Comparison of ENCODE assay signal across 8 mouse cellular contexts in genomic region chr2:91725476-91725875, GRCm38 (mm10). TPM values are rescaled to one million over a fixed set of nuclear protein-coding genes. Genes with fewer than 3 reads are reported as not detected.
A peak's percentile ranks its signal among the peaks of the same experiment; 100 is the strongest.
DNase-seq lines count a peak whose midpoint lies in the region; ATAC-seq and TF ChIP-seq lines count a peak whose summit lies in the region.
"Not testable (repeated sequence)": the region's sequence is repeated elsewhere in the genome, so short reads cannot be mapped to it uniquely, and the experiment has no call there.

No protein-coding gene starts in this region.

- H3K27ac ChIP-seq in heart, embryonic 10.5 days; liver, embryonic 16.5 days (ENCODE audit: low read length): not testable (repeated sequence)
- peak overlapping the region; percentile 57 for H3K27ac ChIP-seq in liver, embryonic 12.5 days
- peak overlapping the region; percentile 38; the same call in 1 of the 2 replicates for H3K27ac ChIP-seq in spleen, adult 2 months (ENCODE audit: insufficient read depth, low read length)

- peak; percentile 26 for ATAC-seq in activated CD4-positive, CD25-positive, alpha-beta regulatory T cell, adult 4 months
- peak; percentile 51 for ATAC-seq in liver, embryonic 12.5 days
- not testable (repeated sequence) for ATAC-seq in liver, embryonic 16.5 days (ENCODE audit: low read depth)

- H3K4me1 ChIP-seq in heart, embryonic 10.5 days; liver, embryonic 16.5 days (ENCODE audit: control insufficient read depth, low read depth, low read length); spleen, adult 2 months (ENCODE audit: control insufficient read depth, insufficient read depth, insufficient read length): not testable (repeated sequence)
- peaks cover 19% of the 10 kb centered on the region for H3K4me1 ChIP-seq in liver, embryonic 12.5 days

- WGBS in heart, embryonic 10.5 days = 44% methylated on average over 4 of the region's 4 CpGs
- 24% methylated on average over 4 of the region's 4 CpGs for WGBS in liver, embryonic 12.5 days (ENCODE audit: insufficient replicate concordance)
- 12% methylated on average over 4 of the region's 4 CpGs for WGBS in liver, embryonic 16.5 days (ENCODE audit: insufficient replicate concordance)
- WGBS in spleen, adult 2 months = 12% methylated on average over 4 of the region's 4 CpGs

- not testable (repeated sequence) for H3K36me3 ChIP-seq in heart, embryonic 10.5 days; liver, embryonic 12.5 days; liver, embryonic 16.5 days (ENCODE audit: control insufficient read depth, insufficient read depth); spleen, adult 2 months (ENCODE audit: control insufficient read depth, insufficient read depth, low read length)

- TF ChIP-seq POLR2A in spleen, adult 2 months (IDR thresholded peaks at IDR 0.05; ENCODE audit: low read depth, low read length) = not testable (repeated sequence)

- peak overlapping the region; percentile 22; the same call in 1 of the 2 replicates for H3K9ac ChIP-seq in liver, embryonic 12.5 days
- H3K9ac ChIP-seq in liver, embryonic 16.5 days (ENCODE audit: low read depth, low read length) = not testable (repeated sequence)

- peak overlapping the region; percentile 46 for H3K4me2 ChIP-seq in liver, embryonic 12.5 days
- H3K4me2 ChIP-seq in liver, embryonic 16.5 days (ENCODE audit: low read depth, low read length) = 0 out of 2 replicates have a peak overlapping the region, but pooled peaks have one; percentile 3

- not testable (repeated sequence) for H3K27me3 ChIP-seq in heart, embryonic 10.5 days (ENCODE audit: insufficient read depth, poor library complexity, severe bottlenecking); liver, embryonic 12.5 days (replicated peaks); liver, embryonic 16.5 days (ENCODE audit: control insufficient read depth, insufficient read depth, low read depth, low read length); spleen, adult 2 months (ENCODE audit: control insufficient read depth, insufficient read depth, low read length)

- not testable (repeated sequence) for TF ChIP-seq CTCF in spleen, adult 2 months (IDR thresholded peaks at IDR 0.05; ENCODE audit: extremely low read depth, insufficient read depth, insufficient read length, insufficient replicate concordance)

- H3K4me3 ChIP-seq in heart, embryonic 10.5 days; liver, embryonic 12.5 days; liver, embryonic 16.5 days (ENCODE audit: low read depth, low read length); spleen, adult 2 months (ENCODE audit: extremely low read depth, insufficient read depth, insufficient read length): not testable (repeated sequence)

- DNase-seq in CD4-positive, CD25-positive, alpha-beta regulatory T cell, adult 2 months (ENCODE audit: low read depth, low spot score) = peak; percentile 28
- DNase-seq in heart, embryonic 10.5 days (ENCODE audit: low spot score) = peak; percentile 25
- not testable (repeated sequence) for DNase-seq in spleen, adult 2 months (ENCODE audit: low read depth in 1 of 2, low spot score in 2 of 2)
- DNase-seq in thymus, postnatal 10 days (ENCODE audit: low spot score in 2 of 2) = peak; percentile 6 to 16
- peak; percentile 50 for DNase-seq in thymus, postnatal 4 days

- not testable (repeated sequence) for H3K9me3 ChIP-seq in heart, embryonic 10.5 days; liver, embryonic 12.5 days (replicated peaks); liver, embryonic 16.5 days (replicated peaks; ENCODE audit: control insufficient read depth, low read length)

RNA-seq across cellular contexts. Expression of gene Ambra1, which starts 4.5 kb away (rescaled TPM):
- polyA plus RNA-seq in activated CD4-positive, CD25-positive, alpha-beta regulatory T cell, adult 4 months (2017; shearing (Covaris generic)) = 10 to 100 TPM; 22.4 to 29.1 TPM
- polyA plus RNA-seq in heart, embryonic 10.5 days (2016; fragmentation: Nextera tagmentation; extraction: Ambion mirVana) = 16.1 and 17.4 TPM in 2 replicates
- polyA plus RNA-seq in liver, embryonic 12.5 days (2016; fragmentation: Nextera tagmentation; extraction: Ambion mirVana) = 8.7 and 9.0 TPM in 2 replicates
- polyA plus RNA-seq in liver, embryonic 16.5 days (2015; fragmentation: Nextera tagmentation; extraction: Ambion mirVana) = 5.5 and 6.1 TPM in 2 replicates
- 20.0 and 21.8 TPM in 2 replicates for polyA plus RNA-seq in spleen, adult 2 months (2012; rRNA removed)

RNA-seq across cellular contexts. Expression of gene Harbi1, which starts 14.8 kb away (rescaled TPM):
- 10 to 100 TPM; 13.3 to 13.6 TPM for polyA plus RNA-seq in activated CD4-positive, CD25-positive, alpha-beta regulatory T cell, adult 4 months (2017; shearing (Covaris generic))
- polyA plus RNA-seq in heart, embryonic 10.5 days (2016; fragmentation: Nextera tagmentation; extraction: Ambion mirVana) = 12.9 and 17.4 TPM in 2 replicates
- polyA plus RNA-seq in liver, embryonic 12.5 days (2016; fragmentation: Nextera tagmentation; extraction: Ambion mirVana) = 8.4 and 10.6 TPM in 2 replicates
- 7.9 and 9.1 TPM in 2 replicates for polyA plus RNA-seq in liver, embryonic 16.5 days (2015; fragmentation: Nextera tagmentation; extraction: Ambion mirVana)
- 1.9 and 2.1 TPM in 2 replicates for polyA plus RNA-seq in spleen, adult 2 months (2012; rRNA removed)

RNA-seq across cellular contexts. Expression of gene Atg13, which starts 15.1 kb away (rescaled TPM):
- 10 to 100 TPM; 24.4 to 31.2 TPM for polyA plus RNA-seq in activated CD4-positive, CD25-positive, alpha-beta regulatory T cell, adult 4 months (2017; shearing (Covaris generic))
- 20.5 and 22.3 TPM in 2 replicates for polyA plus RNA-seq in heart, embryonic 10.5 days (2016; fragmentation: Nextera tagmentation; extraction: Ambion mirVana)
- 12.8 and 14.7 TPM in 2 replicates for polyA plus RNA-seq in liver, embryonic 12.5 days (2016; fragmentation: Nextera tagmentation; extraction: Ambion mirVana)
- polyA plus RNA-seq in liver, embryonic 16.5 days (2015; fragmentation: Nextera tagmentation; extraction: Ambion mirVana) = 14.6 and 16.3 TPM in 2 replicates
- polyA plus RNA-seq in spleen, adult 2 months (2012; rRNA removed) = 16.7 and 20.4 TPM in 2 replicates
